Mouse (Mus musculus): Measurements from ENCODE around the gene Actr10.
A peak's percentile ranks its signal among the peaks of the same experiment; 100 is the strongest.

DNA sequence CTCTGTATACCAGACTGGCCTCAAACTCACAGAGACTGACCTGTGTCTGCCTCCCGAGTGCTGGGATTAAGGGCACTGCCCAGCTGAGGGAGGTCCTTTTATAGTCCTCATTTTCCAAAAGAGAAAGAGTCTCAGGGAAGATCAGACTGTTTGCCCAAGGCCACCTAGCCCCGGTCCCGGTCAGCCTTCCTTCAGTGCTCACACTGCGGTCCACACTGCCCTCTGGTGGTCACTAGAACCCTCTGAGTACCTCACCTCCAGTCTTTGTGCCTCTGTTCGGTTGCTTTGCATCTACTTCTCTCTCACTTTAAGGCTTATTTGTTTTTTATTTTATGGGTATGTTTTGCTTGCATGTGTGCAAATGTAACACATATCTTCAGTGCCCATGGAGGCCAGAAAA, 26.6 kb upstream of the Actr10 start:
- TF ChIP-seq CTCF (conservative IDR thresholded peaks at IDR 0.05; ENCODE audit: low read length): peak; percentile 61
- no peak for TF ChIP-seq POU5F1 (IDR thresholded peaks at IDR 0.05; ENCODE audit: borderline replicate concordance, low read length)
